Mouse (Mus musculus) right cerebral cortex, postnatal 14 days (tissue): ENCODE measurements around the gene Lpp.

ENCODE experiments used
- DNase-seq: peaks from one replicate; pipeline ENCODE4 v3.0.0; 2022

The Lpp gene

GRCm38 (mm10) chr16:24504838-24505605 is 111.7 kb downstream of the Lpp start:
- no peak for DNase-seq

GRCm38 (mm10) chr16:24506237-24506636 is 112.9 kb downstream of the Lpp start:
- DNase-seq: no peak

- no peak for DNase-seq
These were observed 113.4 kb downstream of the Lpp start for GRCm38 (mm10) chr16:24506740-24507139.

GRCm38 (mm10) chr16:24507927-24508540 is 114.7 kb downstream of the Lpp start:
- no peak for DNase-seq

- DNase-seq: no peak
These were observed 115.9 kb downstream of the Lpp start for GRCm38 (mm10) chr16:24509100-24509812.

- no peak for DNase-seq
These were observed 116.5 kb downstream of the Lpp start for GRCm38 (mm10) chr16:24509813-24510166.

GRCm38 (mm10) chr16:24513228-24513627 is 119.9 kb downstream of the Lpp start:
- DNase-seq: no peak

- no peak for DNase-seq
These were observed 121.8 kb downstream of the Lpp start for GRCm38 (mm10) chr16:24514802-24515727.

- no peak for DNase-seq
These were observed 123.7 kb downstream of the Lpp start for GRCm38 (mm10) chr16:24516993-24517392.

GRCm38 (mm10) chr16:24517501-24518042 is 124.3 kb downstream of the Lpp start:
- DNase-seq: no peak

- no peak for DNase-seq
These were observed 125.5 kb downstream of the Lpp start for GRCm38 (mm10) chr16:24518785-24519184.

GRCm38 (mm10) chr16:24527219-24527618 is 133.9 kb downstream of the Lpp start:
- DNase-seq: no peak

GRCm38 (mm10) chr16:24531681-24532080 is 138.4 kb downstream of the Lpp start:
- no peak for DNase-seq

GRCm38 (mm10) chr16:24535221-24535620 is 141.9 kb downstream of the Lpp start:
- DNase-seq: no peak

- DNase-seq: no peak
These were observed 143.0 kb downstream of the Lpp start for GRCm38 (mm10) chr16:24536261-24536660.

- no peak for DNase-seq
These were observed 145.7 kb downstream of the Lpp start for GRCm38 (mm10) chr16:24539003-24539402.

- DNase-seq: no peak
These were observed 149.6 kb downstream of the Lpp start for GRCm38 (mm10) chr16:24542864-24543263.

- DNase-seq: no peak
These were observed 152.1 kb downstream of the Lpp start for GRCm38 (mm10) chr16:24545366-24545765.

- DNase-seq: no peak
These were observed 165.2 kb downstream of the Lpp start for GRCm38 (mm10) chr16:24558458-24558857.

GRCm38 (mm10) chr16:24559811-24560210 is 166.5 kb downstream of the Lpp start:
- no peak for DNase-seq

- DNase-seq: no peak
These were observed 167.7 kb downstream of the Lpp start for GRCm38 (mm10) chr16:24560998-24561397.

- no peak for DNase-seq
These were observed 168.3 kb downstream of the Lpp start for GRCm38 (mm10) chr16:24561602-24562001.

- DNase-seq: no peak
These were observed 172.0 kb downstream of the Lpp start for GRCm38 (mm10) chr16:24565311-24565710.
